Mouse (Mus musculus) forebrain, embryonic 16.5 days (tissue): Measurements from ENCODE around the gene Riok2. TPM values are rescaled to one million over a fixed set of nuclear protein-coding genes. Genes with fewer than 3 reads are reported as not detected.
A peak's percentile ranks its signal among the peaks of the same experiment; 100 is the strongest.

ENCODE experiments used
- ATAC-seq: fragments of 200-750 bp; cut with Nextera tagmentation; 2 replicates; pipeline ENCODE4 v1.8.0; 2017; ENCODE audit warnings: mild to moderate bottlenecking, moderate library complexity
- H3K27ac ChIP-seq: fragments of 300-500 bp; sonication (generic); 2 replicates; pipeline ENCODE4 v1.5.1; 2014; ENCODE audit warnings: low read length, control low read depth
- H3K27me3 ChIP-seq: fragments of 300-500 bp; sonication (generic); replicated peaks from 2 replicates; pipeline ENCODE4 v1.6.1; 2014; ENCODE audit warnings: low read length; ENCODE audit not compliant: control insufficient read depth, insufficient read depth
- H3K36me3 ChIP-seq: fragments of 300-500 bp; sonication (generic); 2 replicates; pipeline ENCODE4 v1.6.1; 2014; ENCODE audit not compliant: control insufficient read depth, insufficient read depth
- H3K4me1 ChIP-seq: fragments of 300-500 bp; sonication (generic); replicated peaks from 2 replicates; pipeline ENCODE4 v1.6.1; 2014; ENCODE audit warnings: low read length; ENCODE audit not compliant: control insufficient read depth, insufficient read depth
- H3K4me2 ChIP-seq: fragments of 300-500 bp; sonication (generic); 2 replicates; pipeline ENCODE4 v1.6.1; 2014; ENCODE audit warnings: mild to moderate bottlenecking, low read length, control low read depth
- H3K4me3 ChIP-seq: fragments of 300-500 bp; sonication (generic); replicated peaks from 2 replicates; pipeline ENCODE4 v1.5.1; 2014; ENCODE audit warnings: mild to moderate bottlenecking, low read length, control low read depth
- H3K9ac ChIP-seq: fragments of 300-500 bp; sonication (generic); replicated peaks from 2 replicates; pipeline ENCODE4 v1.6.1; 2014; ENCODE audit warnings: low read depth, low read length, control low read depth
- H3K9me3 ChIP-seq: fragments of 300-500 bp; sonication (generic); 2 replicates; pipeline ENCODE4 v1.6.1; 2016; ENCODE audit warnings: low read length; ENCODE audit not compliant: control insufficient read depth
- WGBS: fragments of 180-500 bp; shearing (Covaris S2); extraction: QIAGEN DNeasy Blood & Tissue Kit; methylation state at CpG from one replicate; pipeline ENCODE4 v1.1.7; 2014; 5-methylcytosine and 5-hydroxymethylcytosine counted together
- polyA plus RNA-seq: library from polyadenylated mRNA; unstranded; fragments of >200 nt; fragmentation: Nextera tagmentation; extraction: Ambion mirVana; gene quantifications from 2 replicates; pipeline ENCODE4 v1.2.1, GENCODE M21; 2015

Riok2 gene
- polyA plus RNA-seq, 1 experiment from 2014 or later: 28.6 TPM

GRCm38 (mm10) chr17:17403578-17404112, 29.5 kb downstream of the Riok2 start:
- H3K4me2 ChIP-seq: peak overlapping the region; percentile 52
- H3K27me3 ChIP-seq: no peaks in the 10 kb centered on the region
- H3K4me1 ChIP-seq: peaks cover 17% of the 10 kb centered on the region
- WGBS: 11% methylated on average over 3 of the region's 3 CpGs
- H3K9me3 ChIP-seq: no peaks in the 10 kb centered on the region
- H3K9ac ChIP-seq: peak overlapping the region; percentile 46; the same call in 1 of the 2 replicates
- ATAC-seq: no peak
- peak overlapping the region; percentile 40 for H3K4me3 ChIP-seq
- peak overlapping the region; percentile 58 for H3K27ac ChIP-seq
- H3K36me3 ChIP-seq: no peaks in the 10 kb centered on the region

GRCm38 (mm10) chr17:17404811-17405544, 30.9 kb downstream of the Riok2 start:
- peak overlapping the region; percentile 30 for H3K4me3 ChIP-seq
- H3K9me3 ChIP-seq: no peaks in the 10 kb centered on the region
- H3K27me3 ChIP-seq: no peaks in the 10 kb centered on the region
- H3K27ac ChIP-seq: peak overlapping the region; percentile 30; the same call in 1 of the 2 replicates
- no peak for ATAC-seq
- whole genome bisulfite sequencing: 9% methylated on average over 8 of the region's 8 CpGs
- H3K4me2 ChIP-seq: peak overlapping the region; percentile 42
- H3K36me3 ChIP-seq: no peaks in the 10 kb centered on the region
- H3K9ac ChIP-seq: peak overlapping the region; percentile 4; the same call in 1 of the 2 replicates
- peaks cover 26% of the 10 kb centered on the region for H3K4me1 ChIP-seq

- Histone ChIP-seq H3K4me1 (peaks cover 26% of the 10 kb centered on the region), H3K36me3 (no peaks in the 10 kb centered on the region), H3K27me3 (no peaks in the 10 kb centered on the region), H3K9ac (no peak overlapping the region), H3K9me3 (no peaks in the 10 kb centered on the region), H3K4me3 (0 out of 2 replicates have a peak overlapping the region, but pooled peaks have one; percentile 5), H3K27ac (no peak overlapping the region), H3K4me2 (peak overlapping the region; percentile 29)
- WGBS: 23% methylated on average over 1 of the region's 1 CpGs
- ATAC-seq: no peak
These were observed 31.5 kb downstream of the Riok2 start for GRCm38 (mm10) chr17:17405606-17406005.

- H3K27ac ChIP-seq: no peak overlapping the region
- no peak overlapping the region for H3K9ac ChIP-seq
- H3K36me3 ChIP-seq: no peaks in the 10 kb centered on the region
- 29% methylated on average over 6 of the region's 6 CpGs for WGBS
- H3K4me1 ChIP-seq: peaks cover 21% of the 10 kb centered on the region
- no peak overlapping the region for H3K4me2 ChIP-seq
- no peaks in the 10 kb centered on the region for H3K9me3 ChIP-seq
- no peak overlapping the region for H3K4me3 ChIP-seq
- no peaks in the 10 kb centered on the region for H3K27me3 ChIP-seq
- ATAC-seq: no peak
These were observed 34.0 kb downstream of the Riok2 start for GRCm38 (mm10) chr17:17408137-17408536.

GRCm38 (mm10) chr17:17408720-17409478, 34.8 kb downstream of the Riok2 start:
- Histone ChIP-seq H3K4me3 (no peak overlapping the region), H3K27me3 (no peaks in the 10 kb centered on the region), H3K27ac (no peak overlapping the region), H3K4me1 (peaks cover 21% of the 10 kb centered on the region), H3K4me2 (no peak overlapping the region), H3K9me3 (no peaks in the 10 kb centered on the region), H3K36me3 (no peaks in the 10 kb centered on the region), H3K9ac (no peak overlapping the region)
- WGBS: 24% methylated on average over 6 of the region's 6 CpGs
- no peak for ATAC-seq

- Histone ChIP-seq H3K4me1 (peaks cover 19% of the 10 kb centered on the region), H3K9ac (no peak overlapping the region; the same call in 1 of the 2 replicates), H3K27ac (peak overlapping the region; percentile 47; the same call in 1 of the 2 replicates), H3K4me3 (no peak overlapping the region), H3K27me3 (no peaks in the 10 kb centered on the region), H3K36me3 (no peaks in the 10 kb centered on the region), H3K9me3 (no peaks in the 10 kb centered on the region), H3K4me2 (peak overlapping the region; percentile 17; the same call in 1 of the 2 replicates)
- ATAC-seq: no peak
- WGBS: 0% methylated on average over 2 of the region's 2 CpGs
These were observed 35.5 kb downstream of the Riok2 start for GRCm38 (mm10) chr17:17409601-17410000.

- no peak overlapping the region for H3K27ac ChIP-seq
- peaks cover 9% of the 10 kb centered on the region for H3K4me1 ChIP-seq
- WGBS: 23% methylated on average over 2 of the region's 2 CpGs
- no peaks in the 10 kb centered on the region for H3K9me3 ChIP-seq
- H3K9ac ChIP-seq: no peak overlapping the region
- peak; percentile 77 for ATAC-seq
- no peaks in the 10 kb centered on the region for H3K27me3 ChIP-seq
- no peak overlapping the region for H3K4me3 ChIP-seq
- no peak overlapping the region for H3K4me2 ChIP-seq
- no peaks in the 10 kb centered on the region for H3K36me3 ChIP-seq
These were observed 37.3 kb downstream of the Riok2 start for GRCm38 (mm10) chr17:17411443-17411842.

- no peak overlapping the region for H3K4me3 ChIP-seq
- no peak overlapping the region for H3K27ac ChIP-seq
- peaks cover 9% of the 10 kb centered on the region for H3K4me1 ChIP-seq
- no peaks in the 10 kb centered on the region for H3K9me3 ChIP-seq
- no peaks in the 10 kb centered on the region for H3K27me3 ChIP-seq
- H3K36me3 ChIP-seq: no peaks in the 10 kb centered on the region
- no peak overlapping the region for H3K4me2 ChIP-seq
- H3K9ac ChIP-seq: no peak overlapping the region
- 77% methylated on average over 2 of the region's 2 CpGs for WGBS
- no peak; the same call in 1 of the 2 replicates for ATAC-seq
These were observed 38.1 kb downstream of the Riok2 start for GRCm38 (mm10) chr17:17412176-17412575.

- no peak overlapping the region for H3K27ac ChIP-seq
- no peak overlapping the region for H3K4me2 ChIP-seq
- H3K4me3 ChIP-seq: no peak overlapping the region
- WGBS: 96% methylated on average over 3 of the region's 3 CpGs
- H3K9me3 ChIP-seq: no peaks in the 10 kb centered on the region
- no peaks in the 10 kb centered on the region for H3K27me3 ChIP-seq
- H3K9ac ChIP-seq: no peak overlapping the region
- no peak for ATAC-seq
- H3K4me1 ChIP-seq: peaks cover 4% of the 10 kb centered on the region
- no peaks in the 10 kb centered on the region for H3K36me3 ChIP-seq
These were observed 40.1 kb downstream of the Riok2 start for GRCm38 (mm10) chr17:17414206-17414605.
